Mouse (Mus musculus) embryonic facial prominence, embryonic 11.5 days (tissue): ENCODE measurements around the gene Slc25a26. TPM values are rescaled to one million over a fixed set of nuclear protein-coding genes. Genes with fewer than 3 reads are reported as not detected.
A peak's percentile ranks its signal among the peaks of the same experiment; 100 is the strongest.
"Not testable (repeated sequence)": the region's sequence is repeated elsewhere in the genome, so short reads cannot be mapped to it uniquely, and the experiment has no call there.

Experiments
- ATAC-seq: fragments of 200-750 bp; cut with Nextera tagmentation; replicated peaks from 2 replicates; pipeline ENCODE4 v1.8.0; 2017; ENCODE audit warnings: low read depth; ENCODE audit not compliant: insufficient number of reproducible peaks, low FRiP score, low TSS enrichment
- DNase-seq: peaks from one replicate; pipeline ENCODE4 v3.0.0-alpha.2; 2015; ENCODE audit warnings: low spot score
- H3K27ac ChIP-seq: fragments of 300-500 bp; sonication (generic); replicated peaks from 2 replicates; pipeline ENCODE4 v1.5.1; 2014; ENCODE audit warnings: mild to moderate bottlenecking, low read depth, low read length, control low read depth
- H3K27me3 ChIP-seq: fragments of 300-500 bp; sonication (generic); 2 replicates; pipeline ENCODE4 v1.6.1; 2014; ENCODE audit warnings: mild to moderate bottlenecking, low read length, moderate library complexity, mixed read lengths; ENCODE audit not compliant: control insufficient read depth, insufficient read depth
- H3K36me3 ChIP-seq: fragments of 300-500 bp; sonication (generic); replicated peaks from 2 replicates; pipeline ENCODE4 v1.6.1; 2014; ENCODE audit warnings: low read depth, mild to moderate bottlenecking, low read length, moderate library complexity, mixed read lengths; ENCODE audit not compliant: control insufficient read depth, insufficient read depth
- H3K4me1 ChIP-seq: fragments of 300-500 bp; sonication (generic); 2 replicates; pipeline ENCODE4 v1.6.1; 2014; ENCODE audit warnings: low read length, mixed read lengths; ENCODE audit not compliant: control insufficient read depth, insufficient read depth
- H3K4me2 ChIP-seq: fragments of 300-500 bp; sonication (generic); 2 replicates; pipeline ENCODE4 v1.6.1; 2014; ENCODE audit warnings: low read depth, mild to moderate bottlenecking, control low read depth, low read length, moderate library complexity
- H3K4me3 ChIP-seq: fragments of 300-500 bp; sonication (generic); 2 replicates; pipeline ENCODE4 v1.5.1; 2014; ENCODE audit warnings: low read depth, low read length, control low read depth
- H3K9ac ChIP-seq: fragments of 300-500 bp; sonication (generic); replicated peaks from 2 replicates; pipeline ENCODE4 v1.6.1; 2014; ENCODE audit warnings: mild to moderate bottlenecking, control low read depth, low read length
- H3K9me3 ChIP-seq: fragments of 300-500 bp; sonication (generic); replicated peaks from 2 replicates; pipeline ENCODE4 v1.6.1; 2016; ENCODE audit warnings: mild to moderate bottlenecking, low read length, inconsistent platforms, mixed read lengths; ENCODE audit not compliant: control insufficient read depth
- WGBS: fragments of 180-500 bp; shearing (Covaris S2); extraction: QIAGEN DNeasy Blood & Tissue Kit; methylation state at CpG from one replicate; pipeline ENCODE4 v1.1.7; 2014; 5-methylcytosine and 5-hydroxymethylcytosine counted together
- polyA plus RNA-seq: library from polyadenylated mRNA; unstranded; fragments of >200 nt; fragmentation: Nextera tagmentation; extraction: Ambion mirVana; gene quantifications from 2 replicates; pipeline ENCODE4 v1.2.1, GENCODE M21; 2014

Gene Slc25a26
- polyA plus RNA-seq, 1 experiment from 2014 or later, result 7.8 TPM

DNA sequence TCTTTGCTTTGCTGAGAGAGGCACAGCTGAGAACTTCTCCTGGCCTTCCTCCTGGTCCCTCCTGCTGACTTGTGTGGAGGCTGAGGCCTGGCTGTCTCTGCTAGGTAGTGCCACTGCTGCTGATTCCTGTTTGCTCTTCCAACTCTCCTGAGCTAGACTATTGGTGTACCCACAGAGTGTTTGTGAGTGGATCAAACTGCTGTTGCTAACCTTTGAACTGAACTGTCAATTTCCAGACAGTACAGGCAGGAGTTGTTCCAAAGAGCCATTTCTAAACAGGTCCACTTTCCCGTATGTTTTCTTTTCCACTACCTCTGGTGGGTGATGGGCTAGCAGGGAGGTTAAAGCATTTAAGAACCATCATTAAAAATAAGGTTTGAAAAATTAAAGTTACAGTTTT, 58.5 kb downstream of the Slc25a26 start:
- H3K9ac ChIP-seq, ATAC-seq, H3K4me2 ChIP-seq, H3K36me3 ChIP-seq, H3K9me3 ChIP-seq, H3K27ac ChIP-seq, H3K4me1 ChIP-seq, DNase-seq, H3K27me3 ChIP-seq, H3K4me3 ChIP-seq: not testable (repeated sequence)
- 70% methylated on average over 1 of the region's 1 CpGs for WGBS

DNA sequence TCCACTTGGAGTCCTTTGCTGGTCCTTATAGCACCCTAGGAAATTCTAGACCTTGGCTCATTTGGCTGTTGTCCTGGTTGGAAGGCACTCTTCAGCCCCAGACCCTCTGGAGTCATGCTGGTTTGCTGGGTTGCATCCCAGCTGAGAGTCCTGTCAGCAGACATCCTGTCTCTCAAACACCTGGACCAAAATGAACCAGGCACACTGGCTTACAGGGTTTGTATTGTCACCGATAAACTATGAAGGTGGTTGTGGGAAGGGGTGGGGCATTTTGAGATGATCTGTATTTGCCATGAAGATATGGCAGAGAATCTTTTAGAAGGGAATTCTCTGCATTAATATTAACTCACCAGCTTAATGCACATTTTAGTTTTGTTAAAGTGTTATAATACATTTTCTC, 60.8 kb downstream of the Slc25a26 start:
- H3K9ac ChIP-seq, result no peak overlapping the region
- no peaks in the 10 kb centered on the region for H3K27me3 ChIP-seq
- H3K36me3 ChIP-seq, result no peaks in the 10 kb centered on the region
- H3K4me1 ChIP-seq, result no peaks in the 10 kb centered on the region
- ATAC-seq, result no peak
- no peak for DNase-seq
- H3K9me3 ChIP-seq, result no peaks in the 10 kb centered on the region
- no peak overlapping the region for H3K27ac ChIP-seq
- no peak overlapping the region for H3K4me3 ChIP-seq
- 97% methylated on average over 1 of the region's 1 CpGs for WGBS
- H3K4me2 ChIP-seq, result no peak overlapping the region

DNA sequence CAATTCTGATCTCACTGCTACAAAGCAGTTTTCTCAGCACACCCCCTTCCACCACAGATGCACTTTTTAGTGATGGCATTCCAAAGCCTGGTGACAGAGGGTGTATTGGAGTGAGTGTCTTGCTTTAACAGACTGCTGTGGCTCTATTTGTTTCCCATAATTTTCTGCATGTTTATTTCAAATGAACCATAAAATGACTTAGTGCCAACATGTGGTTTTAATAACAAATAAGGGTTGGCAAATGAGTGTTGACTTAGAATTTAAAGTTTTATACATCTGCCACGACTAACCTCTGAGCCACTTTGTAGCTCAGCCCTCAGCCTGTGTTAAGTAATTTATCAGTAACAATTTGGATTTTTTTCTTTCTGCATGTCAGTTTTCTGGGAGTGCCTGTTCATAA, 61.2 kb downstream of the Slc25a26 start:
- Histone ChIP-seq H3K9ac (no peak overlapping the region), H3K4me2 (no peak overlapping the region), H3K9me3 (no peaks in the 10 kb centered on the region), H3K27me3 (no peaks in the 10 kb centered on the region), H3K4me3 (no peak overlapping the region), H3K36me3 (no peaks in the 10 kb centered on the region), H3K27ac (no peak overlapping the region), H3K4me1 (no peaks in the 10 kb centered on the region)
- ATAC-seq (no peak), DNase-seq (no peak)
- WGBS, result 40% methylated on average over 1 of the region's 1 CpGs

DNA sequence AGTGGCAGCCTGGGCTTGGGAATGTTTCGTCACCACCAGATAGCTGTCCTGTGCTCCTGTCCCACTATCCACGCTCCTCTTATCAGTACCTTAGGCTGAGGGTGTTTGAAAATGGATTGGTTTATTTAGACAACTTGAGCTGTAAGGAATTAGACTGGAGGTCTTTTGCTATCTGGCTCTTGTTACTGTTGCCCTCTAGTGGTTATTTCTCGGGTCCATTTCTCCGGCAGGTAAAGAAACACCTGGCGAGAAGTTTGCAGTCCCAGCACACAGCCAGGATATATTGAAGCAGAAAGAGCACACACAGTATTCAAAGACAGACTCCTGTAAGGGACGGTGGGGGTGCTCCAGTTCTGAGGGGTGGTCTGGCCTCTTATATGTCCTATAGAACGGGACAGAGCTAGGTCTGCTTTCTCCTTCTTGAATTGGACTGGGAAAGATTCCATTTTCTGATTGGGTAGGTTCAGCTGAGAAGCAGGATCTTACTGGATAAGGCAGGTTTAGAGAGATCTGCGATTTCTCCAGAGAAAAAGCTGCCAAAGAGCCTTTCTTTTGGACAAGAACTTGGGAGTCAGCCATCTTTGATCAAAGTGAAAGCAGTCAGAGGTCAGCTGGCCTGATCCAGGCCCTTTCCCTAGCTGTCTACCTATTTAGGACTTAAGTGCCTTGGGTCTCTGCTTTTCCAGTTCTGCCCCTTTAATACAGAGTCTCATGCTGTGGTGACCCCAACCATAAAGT, 63.2 kb downstream of the Slc25a26 start:
- Histone ChIP-seq H3K27ac (no peak overlapping the region), H3K9me3 (no peaks in the 10 kb centered on the region), H3K27me3 (no peaks in the 10 kb centered on the region), H3K4me3 (no peak overlapping the region), H3K9ac (no peak overlapping the region), H3K4me1 (no peaks in the 10 kb centered on the region), H3K36me3 (no peaks in the 10 kb centered on the region), H3K4me2 (no peak overlapping the region)
- no peak for DNase-seq
- no peak for ATAC-seq
- WGBS, result 60% methylated on average over 8 of the region's 8 CpGs

- Histone ChIP-seq H3K9ac (no peak overlapping the region), H3K27ac (no peak overlapping the region), H3K4me3 (no peak overlapping the region), H3K27me3 (no peaks in the 10 kb centered on the region), H3K36me3 (no peaks in the 10 kb centered on the region), H3K4me2 (no peak overlapping the region), H3K9me3 (no peaks in the 10 kb centered on the region), H3K4me1 (no peaks in the 10 kb centered on the region)
- 91% methylated on average over 2 of the region's 2 CpGs for WGBS
- DNase-seq (no peak), ATAC-seq (no peak)
These were observed 65.6 kb downstream of the Slc25a26 start for GRCm38 (mm10) chr6:94565766-94566165.

- H3K9ac ChIP-seq, result no peak overlapping the region
- H3K4me2 ChIP-seq, result no peak overlapping the region
- ATAC-seq, result no peak
- H3K27me3 ChIP-seq, result no peaks in the 10 kb centered on the region
- H3K4me3 ChIP-seq, result no peak overlapping the region
- WGBS, result 78% methylated on average over 2 of the region's 2 CpGs
- H3K27ac ChIP-seq, result no peak overlapping the region
- DNase-seq, result no peak
- H3K4me1 ChIP-seq, result no peaks in the 10 kb centered on the region
- H3K9me3 ChIP-seq, result no peaks in the 10 kb centered on the region
- no peaks in the 10 kb centered on the region for H3K36me3 ChIP-seq
These were observed 67.9 kb downstream of the Slc25a26 start for GRCm38 (mm10) chr6:94568040-94568439.

- Histone ChIP-seq H3K27me3 (no peaks in the 10 kb centered on the region), H3K4me1 (no peaks in the 10 kb centered on the region), H3K27ac (no peak overlapping the region), H3K36me3 (no peaks in the 10 kb centered on the region), H3K9me3 (no peaks in the 10 kb centered on the region), H3K4me2 (no peak overlapping the region), H3K4me3 (no peak overlapping the region), H3K9ac (no peak overlapping the region)
- WGBS, result 72% methylated on average over 9 of the region's 9 CpGs
- ATAC-seq, result no peak
- DNase-seq, result no peak
These were observed 75.5 kb downstream of the Slc25a26 start for GRCm38 (mm10) chr6:94575526-94576166.

GRCm38 (mm10) chr6:94577991-94578390, 77.9 kb downstream of the Slc25a26 start:
- 42% methylated on average over 8 of the region's 8 CpGs for WGBS
- ATAC-seq, result peak; percentile 84
- no peak overlapping the region for H3K4me2 ChIP-seq
- H3K36me3 ChIP-seq, result no peaks in the 10 kb centered on the region
- H3K27me3 ChIP-seq, result no peaks in the 10 kb centered on the region
- H3K27ac ChIP-seq, result no peak overlapping the region
- H3K9ac ChIP-seq, result no peak overlapping the region
- H3K9me3 ChIP-seq, result no peaks in the 10 kb centered on the region
- peak; percentile 47 for DNase-seq
- no peaks in the 10 kb centered on the region for H3K4me1 ChIP-seq
- H3K4me3 ChIP-seq, result no peak overlapping the region
